Mouse (Mus musculus): Measurements from ENCODE around the gene Tnfrsf23. TPM values are rescaled to one million over a fixed set of nuclear protein-coding genes. Genes with fewer than 3 reads are reported as not detected.
A peak's percentile ranks its signal among the peaks of the same experiment; 100 is the strongest.
"Not testable (repeated sequence)": the region's sequence is repeated elsewhere in the genome, so short reads cannot be mapped to it uniquely, and the experiment has no call there.

Gene Tnfrsf23
- total RNA-seq, 2 experiments from 2014 or later: 3.5 to 4.2 TPM

DNA sequence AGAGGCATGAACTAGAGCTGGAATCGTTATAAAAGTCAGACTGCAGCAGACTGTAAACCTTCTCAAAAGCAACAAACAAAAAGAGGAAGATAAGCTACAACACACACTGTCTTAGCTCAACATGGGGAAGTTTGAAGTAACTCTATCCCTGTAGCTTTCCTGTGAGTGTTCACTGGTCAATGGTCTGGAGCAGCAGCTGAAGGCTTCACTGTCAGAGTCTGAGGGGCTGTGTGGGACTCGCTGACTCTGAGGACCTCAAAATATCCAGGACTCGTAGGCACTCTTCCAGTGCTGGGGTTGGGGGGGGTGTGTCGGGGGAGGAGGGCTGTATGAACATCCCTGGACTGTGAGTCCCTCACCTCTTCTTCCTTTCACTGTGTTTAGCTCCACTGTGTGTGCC lies 519 bp upstream of the Tnfrsf23 start:
- DNase-seq (ENCODE audit: low spot score in 2 of 2): not testable (repeated sequence)

DNA sequence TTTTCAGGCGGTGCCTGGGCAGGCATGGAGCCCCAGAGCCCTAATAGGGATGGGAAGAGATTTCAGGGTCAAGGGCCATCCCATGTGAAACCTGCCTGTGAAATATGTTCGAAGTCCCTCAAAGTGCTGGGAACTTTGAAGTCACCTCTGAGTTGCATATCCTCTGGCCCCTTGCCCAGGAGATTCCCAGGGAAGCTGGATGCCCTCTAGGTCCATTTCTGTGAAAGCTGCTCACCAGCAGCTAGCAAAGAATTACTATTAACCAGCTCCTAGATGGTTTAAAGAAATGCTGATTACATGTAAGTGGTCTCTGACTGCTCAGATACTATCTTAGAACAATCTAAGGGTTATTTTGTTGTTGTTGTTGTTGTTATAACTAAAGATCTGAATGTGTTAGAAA lies 1.1 kb downstream of the Tnfrsf23 start:
- not testable (repeated sequence) for DNase-seq (ENCODE audit: low spot score in 2 of 2)

DNA sequence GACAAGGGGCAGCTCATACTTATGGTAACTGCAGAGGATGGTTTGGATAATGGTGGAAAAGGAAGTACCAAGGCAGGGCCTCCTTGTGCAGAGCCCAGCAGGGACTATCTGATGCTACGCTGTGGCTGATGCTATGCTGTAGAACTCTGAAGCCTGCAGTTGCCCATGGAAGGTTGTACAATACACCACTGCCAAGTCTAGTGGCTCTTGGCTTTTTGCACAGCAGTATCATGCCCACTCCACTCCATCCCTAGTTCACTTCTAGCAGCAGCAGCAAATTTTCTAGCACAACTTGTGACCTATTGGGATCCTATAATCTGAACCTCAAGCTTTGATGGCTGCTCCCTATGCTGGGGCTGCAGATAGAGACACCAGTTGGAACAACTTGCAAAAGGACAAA lies 4.1 kb downstream of the Tnfrsf23 start:
- no peak for DNase-seq (ENCODE audit: low spot score in 2 of 2)

DNA sequence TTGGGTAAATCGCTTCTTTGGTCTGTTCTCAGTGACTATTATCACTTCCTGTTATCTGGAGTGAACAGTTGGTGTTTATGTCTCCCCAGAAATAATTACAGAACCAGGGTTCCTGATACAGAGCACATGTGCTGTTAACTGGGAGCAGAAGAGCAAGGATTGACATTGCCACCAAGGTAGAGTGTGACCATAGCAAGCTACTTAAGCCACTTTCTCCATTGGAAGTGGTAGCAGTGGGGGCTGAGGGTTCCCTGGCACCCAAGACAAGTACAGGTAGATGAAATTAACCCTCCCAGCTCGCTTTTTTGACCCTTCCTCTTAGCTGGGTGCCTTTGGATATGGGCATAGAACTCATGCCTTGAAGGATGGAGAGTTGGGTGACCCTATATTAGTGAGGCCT lies 4.8 kb downstream of the Tnfrsf23 start:
- DNase-seq (ENCODE audit: low spot score in 2 of 2): not testable (repeated sequence)

DNA sequence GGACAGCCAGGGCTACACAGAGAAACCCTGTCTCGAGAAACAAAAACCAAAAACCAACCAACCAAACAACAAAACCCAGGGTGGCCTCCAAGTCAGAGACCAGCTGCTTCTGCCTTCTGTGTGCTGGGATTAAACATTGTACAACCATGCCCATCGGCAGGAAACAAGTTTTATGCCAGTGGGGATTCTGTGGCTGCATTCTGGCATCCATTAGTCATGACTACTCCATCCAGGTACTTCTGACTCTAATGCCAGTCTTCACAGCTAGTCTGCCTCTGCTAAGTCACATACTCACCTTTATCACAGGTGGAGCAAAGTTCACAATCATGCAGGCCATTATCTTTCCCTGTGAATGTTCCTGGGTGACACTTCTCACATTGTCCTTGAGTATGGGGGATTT lies 6.0 kb downstream of the Tnfrsf23 start:
- not testable (repeated sequence) for DNase-seq (ENCODE audit: low spot score in 2 of 2)

DNA sequence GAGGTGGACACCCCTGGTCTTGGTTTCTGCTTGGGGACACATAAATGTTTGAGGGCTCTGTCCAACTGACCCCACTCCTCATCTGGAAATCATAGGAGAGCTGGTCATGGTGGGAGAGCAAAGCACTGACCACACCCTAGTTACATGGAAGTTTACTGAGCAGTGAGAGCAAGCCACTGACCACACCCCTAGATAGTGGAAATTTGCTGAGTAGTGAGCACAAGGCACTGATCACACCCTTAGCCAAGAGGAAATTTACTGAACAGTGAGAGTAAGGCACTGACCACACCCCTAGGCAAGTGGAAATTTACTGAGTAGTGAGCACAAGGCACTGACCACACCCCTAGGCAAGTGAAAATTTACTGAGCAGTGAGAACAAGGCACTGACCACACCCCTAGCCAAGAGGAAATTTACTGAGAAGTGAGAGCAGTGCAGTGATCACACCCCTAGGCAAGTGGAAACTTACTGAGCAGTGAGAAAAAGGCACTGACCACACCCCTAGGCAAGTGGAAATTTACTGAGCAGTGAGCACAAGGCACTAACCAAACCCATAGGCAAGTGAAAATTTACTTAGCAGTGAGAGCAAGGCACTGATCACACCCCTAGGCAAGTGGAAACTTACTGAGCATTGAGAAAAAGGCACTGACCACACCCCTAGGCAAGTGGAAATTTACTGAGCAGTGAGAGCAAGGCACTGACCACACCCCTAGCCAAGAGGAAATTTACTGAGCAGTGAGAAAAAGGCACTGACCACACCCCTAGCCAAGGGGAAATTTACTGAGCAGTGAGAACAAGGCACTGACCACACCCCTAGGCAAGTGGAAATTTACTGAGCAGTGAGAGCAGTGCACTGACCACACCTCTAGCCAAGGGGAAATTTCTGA lies 19.0 kb downstream of the Tnfrsf23 start:
- DNase-seq (ENCODE audit: low spot score in 2 of 2): no peak

DNA sequence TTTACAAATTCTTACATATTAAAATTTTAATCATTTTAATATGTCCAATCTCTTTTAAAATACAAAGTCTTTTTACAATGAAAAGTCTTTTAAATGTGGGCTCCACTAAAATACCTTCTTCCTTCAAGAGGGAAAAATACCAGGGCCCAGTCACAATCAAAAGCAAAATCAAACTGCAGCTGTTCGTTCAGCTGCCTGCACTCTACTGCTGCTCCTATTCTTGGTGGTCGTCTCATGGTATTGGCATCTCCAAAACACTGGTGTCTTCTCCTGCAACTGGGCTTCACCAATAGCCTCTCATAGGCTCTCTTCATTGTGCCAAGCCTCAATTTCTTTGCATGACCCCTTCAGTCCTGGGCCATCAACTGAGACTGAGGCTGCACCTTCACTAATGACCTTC lies 22.2 kb downstream of the Tnfrsf23 start:
- DNase-seq (ENCODE audit: low spot score in 2 of 2): no peak

DNA sequence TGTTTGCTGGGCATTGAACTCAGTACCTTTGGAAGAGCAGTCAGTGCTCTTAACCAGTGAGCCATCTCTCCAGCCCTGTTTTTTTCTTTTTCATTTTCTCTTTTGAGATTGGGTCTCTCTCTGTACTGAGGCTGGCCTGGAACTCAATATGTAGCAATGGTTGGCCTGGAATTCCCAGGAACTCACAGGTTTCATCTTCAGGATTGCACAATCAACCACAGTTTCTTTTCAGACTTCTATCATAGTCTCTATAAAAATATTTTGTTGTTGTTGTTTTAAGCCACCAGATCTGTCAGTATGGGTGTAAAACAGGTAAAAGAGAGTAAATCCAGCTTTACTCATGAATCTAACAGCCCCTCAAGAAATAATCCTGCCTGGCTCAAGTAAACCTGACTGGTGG lies 24.9 kb downstream of the Tnfrsf23 start:
- DNase-seq (ENCODE audit: low spot score in 2 of 2): no peak

DNA sequence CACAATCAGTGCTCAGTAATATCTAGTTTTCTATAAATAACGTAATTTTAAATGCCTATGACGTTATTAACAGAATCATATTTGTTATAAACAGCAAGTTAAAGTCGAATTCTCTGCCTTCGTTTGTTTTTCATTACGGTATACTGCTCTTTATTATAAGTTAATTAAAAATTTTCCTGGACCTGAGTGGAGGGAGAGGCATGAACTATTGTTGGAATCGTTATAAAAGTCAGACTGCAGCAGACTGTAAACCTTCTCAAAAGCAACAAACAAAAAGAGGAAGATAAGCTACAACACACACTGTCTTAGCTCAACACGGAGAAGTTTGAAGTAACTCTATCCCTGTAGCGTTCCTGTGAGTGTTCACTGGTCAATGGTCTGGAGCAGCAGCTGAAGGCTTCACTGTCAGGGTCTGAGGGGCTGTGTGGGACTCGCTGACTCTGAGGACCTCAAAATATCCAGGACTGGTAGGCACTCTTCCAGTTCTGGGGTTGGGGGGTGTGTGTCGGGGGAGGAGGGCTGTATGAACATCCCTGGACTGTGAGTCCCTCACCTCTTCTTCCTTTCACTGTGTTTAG lies 35.8 kb downstream of the Tnfrsf23 start:
- not testable (repeated sequence) for DNase-seq (ENCODE audit: low spot score in 2 of 2)

DNA sequence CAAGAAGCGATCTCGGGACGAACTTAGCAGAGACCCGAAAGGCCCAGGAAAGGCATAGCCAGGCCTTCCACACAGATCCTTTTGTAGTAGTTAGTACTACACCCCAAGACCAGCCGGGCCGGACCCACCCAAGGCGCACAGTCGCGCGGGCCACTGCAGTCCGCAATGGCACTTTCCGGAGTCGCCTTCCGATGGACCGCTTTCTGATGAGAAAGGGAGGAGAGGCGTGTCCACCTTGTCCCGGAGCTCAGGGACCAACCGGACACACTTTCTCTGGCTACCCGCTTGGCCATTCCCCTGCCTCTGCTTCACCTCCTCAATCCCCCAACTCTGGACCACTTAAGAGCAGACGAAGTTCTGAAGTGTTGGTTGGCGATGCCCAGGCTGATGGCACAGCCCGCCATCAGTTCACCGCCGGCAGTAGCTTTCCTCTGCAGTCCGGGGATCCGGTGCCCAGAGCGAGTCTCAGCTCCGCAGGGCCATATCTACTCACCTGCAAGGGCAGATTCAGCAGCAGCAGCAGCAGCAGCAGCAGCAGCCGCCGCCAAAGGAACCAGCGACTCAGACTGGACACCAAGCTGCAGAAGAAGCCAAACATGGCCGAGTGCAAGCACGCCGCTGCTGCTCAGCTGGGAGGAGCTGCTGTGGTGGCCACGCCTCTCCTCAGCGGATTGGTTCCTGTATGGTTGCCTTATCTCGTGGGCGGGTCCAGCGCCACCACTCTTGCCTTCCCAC lies 36.5 kb downstream of the Tnfrsf23 start, which contains the start of gene Tnfrsf22:
Gene Tnfrsf22, minus strand, starts transcription at position 628 of the 735 bp plus-strand sequence.
- DNase-seq (ENCODE audit: low spot score in 2 of 2): peak; percentile 42 to 54

DNA sequence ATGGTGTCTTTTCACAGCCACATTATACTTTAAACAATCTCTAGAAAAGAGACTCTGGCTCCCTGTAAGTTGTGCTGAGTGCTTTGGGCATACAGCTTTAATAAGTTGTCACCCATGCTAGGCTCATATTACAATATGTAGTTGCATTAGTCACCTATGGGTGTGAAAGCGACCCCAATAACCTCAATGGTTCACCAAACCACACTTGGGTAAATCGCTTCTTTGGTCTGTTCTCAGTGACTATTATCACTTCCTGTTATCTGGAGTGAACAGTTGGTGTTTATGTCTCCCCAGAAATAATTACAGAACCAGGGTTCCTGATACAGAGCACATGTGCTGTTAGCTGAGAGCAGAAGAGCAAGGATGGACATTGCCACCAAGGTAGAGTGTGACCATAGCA lies 41.7 kb downstream of the Tnfrsf23 start:
- DNase-seq (ENCODE audit: low spot score in 2 of 2): not testable (repeated sequence)

DNA sequence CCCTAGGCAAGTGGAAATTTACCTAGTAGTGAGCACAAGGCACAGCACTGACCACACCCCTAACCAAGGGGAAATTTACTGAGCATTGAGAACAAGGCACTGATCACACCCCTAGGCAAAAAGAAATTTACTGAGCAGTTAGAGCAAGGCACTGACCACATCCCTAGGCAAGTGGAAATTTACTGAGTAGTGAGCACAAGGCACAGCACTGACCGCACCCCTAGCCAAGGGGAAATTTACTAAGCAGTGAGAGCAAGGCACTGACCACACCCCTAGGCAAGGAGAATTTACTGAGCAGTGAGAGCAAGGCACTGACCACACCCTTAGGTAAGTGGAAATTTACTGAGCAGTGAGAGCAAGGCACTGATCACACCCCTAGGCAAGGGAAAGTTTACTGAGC lies 49.0 kb downstream of the Tnfrsf23 start:
- DNase-seq (ENCODE audit: low spot score in 2 of 2): no peak

DNA sequence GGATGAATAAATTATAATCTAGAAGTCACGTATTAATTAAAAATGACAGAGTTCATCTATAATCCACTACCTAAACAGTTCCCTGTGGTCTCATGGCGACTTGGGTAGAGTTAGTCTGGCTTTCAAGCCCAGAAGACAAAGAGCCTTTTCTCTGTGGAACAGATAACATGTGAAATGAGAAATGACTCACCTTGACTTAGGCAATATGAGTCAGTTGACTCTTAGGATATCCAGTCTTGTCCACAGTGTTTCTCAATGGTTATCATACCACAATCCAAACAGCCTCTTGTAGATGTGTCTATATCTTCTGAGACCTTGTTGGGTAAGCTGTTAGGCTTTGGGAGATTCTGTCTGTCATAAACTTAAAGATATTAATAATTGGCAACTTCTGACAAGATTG lies 54.2 kb downstream of the Tnfrsf23 start:
- DNase-seq (ENCODE audit: low spot score in 2 of 2): no peak

DNA sequence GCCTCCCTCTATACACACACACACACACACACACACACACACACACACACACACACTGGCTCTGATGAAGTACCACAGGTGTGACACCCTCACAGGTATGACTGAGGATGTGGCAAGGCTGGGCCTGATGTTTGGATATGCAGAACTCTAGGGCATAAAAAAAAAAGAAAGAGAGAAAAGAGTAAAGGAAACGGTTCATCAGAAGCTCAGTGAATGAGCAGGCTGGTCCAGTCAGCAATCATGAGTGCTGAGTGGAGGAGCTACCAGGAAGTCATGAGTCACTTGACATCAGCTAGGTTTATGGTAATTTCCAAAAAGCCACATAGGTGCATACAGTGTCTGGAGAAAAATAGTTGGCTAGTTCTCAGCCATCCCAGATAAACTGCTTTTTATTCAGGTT lies 56.2 kb downstream of the Tnfrsf23 start:
- DNase-seq (ENCODE audit: low spot score in 2 of 2): no peak

DNA sequence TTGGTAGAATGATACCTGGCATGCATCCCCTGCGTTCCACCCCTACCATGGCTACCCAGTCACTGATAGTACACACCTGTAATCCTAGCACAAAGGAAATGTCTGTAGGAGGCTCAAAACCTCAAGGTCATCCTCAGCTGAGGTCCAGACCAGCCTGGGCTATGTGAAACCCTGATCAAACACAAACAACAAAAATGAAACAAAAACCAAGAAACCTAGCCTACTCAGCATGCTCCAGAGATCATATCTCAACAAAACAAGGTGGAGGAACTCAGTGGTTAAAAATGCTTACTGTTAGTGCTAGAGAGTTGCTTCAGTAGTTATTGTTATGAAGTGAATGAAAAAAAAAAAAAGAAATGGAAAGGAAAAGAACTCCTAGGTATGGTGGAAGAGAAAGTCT lies 57.1 kb downstream of the Tnfrsf23 start, which contains the start of gene Tnfrsf26:
Gene Tnfrsf26, minus strand, starts transcription at position 183 of the 400 bp plus-strand sequence.
- no peak for DNase-seq (ENCODE audit: low spot score in 2 of 2)

DNA sequence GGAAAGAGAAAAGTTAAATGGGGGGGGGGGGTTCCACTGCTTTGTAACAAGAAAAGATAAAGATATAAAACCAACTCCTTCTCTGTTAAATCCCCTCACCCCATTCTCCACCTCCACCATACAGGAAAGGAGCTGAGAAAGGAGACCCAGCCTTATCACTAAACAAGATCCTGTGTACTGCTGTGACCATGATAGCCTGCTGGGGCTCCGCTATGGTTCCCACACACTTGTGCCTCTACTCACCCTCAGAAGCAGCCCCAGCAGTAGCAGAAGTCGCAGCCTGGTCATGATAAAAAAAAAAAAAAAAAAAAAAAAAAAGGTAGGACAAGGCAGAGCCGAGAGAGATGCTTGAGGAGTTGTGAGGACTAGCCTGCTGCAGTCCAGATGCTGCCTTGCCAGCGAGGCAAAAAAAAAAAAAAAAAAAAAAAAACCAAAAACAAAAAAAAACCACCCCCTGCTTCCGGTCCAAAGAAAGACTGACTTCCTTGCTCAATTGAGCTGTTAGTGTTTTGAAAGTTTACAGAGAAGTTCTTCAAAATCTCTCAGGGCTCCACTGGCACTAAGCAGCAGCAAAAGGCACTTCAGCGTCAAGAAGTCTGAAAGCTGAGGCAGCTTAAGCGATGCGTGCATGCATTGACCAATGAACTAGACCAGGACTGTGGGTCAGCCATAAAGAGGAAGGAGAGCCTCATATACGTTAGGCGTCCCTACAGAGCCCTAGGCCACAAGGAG lies 58.0 kb downstream of the Tnfrsf23 start:
- DNase-seq (ENCODE audit: low spot score in 2 of 2): no peak

DNA sequence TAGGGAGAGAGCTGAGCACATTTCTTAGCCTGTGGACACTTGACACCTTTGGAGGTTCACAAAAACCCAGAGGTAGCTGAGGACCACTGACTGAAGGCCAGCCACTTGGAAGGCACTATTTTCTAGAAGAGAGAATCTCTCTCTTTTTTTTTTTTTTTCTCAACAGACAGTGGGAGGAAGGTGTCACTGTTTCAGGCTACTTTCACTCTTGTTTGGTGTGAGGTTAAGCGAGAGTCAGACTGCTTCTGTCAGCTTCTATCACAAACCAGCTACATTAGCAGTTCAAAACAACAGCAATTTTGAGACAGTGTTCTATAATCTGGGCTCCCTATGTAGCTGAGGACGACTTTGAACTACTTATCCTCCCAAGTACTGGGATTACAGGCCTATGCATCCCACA lies 59.5 kb downstream of the Tnfrsf23 start:
- no peak for DNase-seq (ENCODE audit: low spot score in 2 of 2)

DNA sequence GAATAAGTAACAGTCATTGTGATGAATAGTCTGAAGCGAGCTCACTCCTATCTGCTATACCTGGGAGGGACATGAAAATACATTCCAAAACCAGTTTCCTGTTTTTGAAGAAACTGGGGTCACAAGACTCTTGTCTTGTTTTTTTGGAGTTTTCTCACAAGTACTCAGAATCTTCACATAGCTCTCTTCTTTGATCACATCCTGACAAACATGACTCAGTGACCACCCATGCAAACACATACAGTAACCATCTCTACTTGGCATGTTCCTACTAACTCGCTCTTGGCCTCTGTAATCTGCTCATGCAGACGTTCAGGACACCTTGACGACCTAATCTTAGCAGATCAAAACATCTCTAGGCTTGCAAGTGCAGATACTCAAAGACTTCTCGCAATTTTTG lies 60.5 kb downstream of the Tnfrsf23 start:
- DNase-seq (ENCODE audit: low spot score in 2 of 2): no peak

DNA sequence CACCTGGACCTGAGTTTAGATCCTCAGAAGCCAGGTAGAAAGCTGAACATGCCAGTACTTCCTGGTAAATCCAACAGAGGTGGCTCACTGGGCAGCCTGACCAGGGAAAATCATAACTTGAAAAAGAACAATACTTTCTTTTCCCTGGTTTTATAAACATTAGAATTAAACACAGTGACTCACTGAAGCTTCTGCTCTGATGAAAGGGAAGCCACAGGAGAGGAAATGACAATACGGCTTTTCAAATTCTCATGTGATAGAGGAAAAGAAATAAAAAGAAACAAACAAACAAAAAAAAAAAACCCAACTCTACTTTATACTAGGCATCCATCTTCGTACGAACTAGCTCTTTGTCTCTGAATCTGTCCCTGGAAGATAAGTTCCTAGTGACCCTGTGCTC lies 61.1 kb downstream of the Tnfrsf23 start:
- DNase-seq (ENCODE audit: low spot score in 2 of 2): no peak

DNA sequence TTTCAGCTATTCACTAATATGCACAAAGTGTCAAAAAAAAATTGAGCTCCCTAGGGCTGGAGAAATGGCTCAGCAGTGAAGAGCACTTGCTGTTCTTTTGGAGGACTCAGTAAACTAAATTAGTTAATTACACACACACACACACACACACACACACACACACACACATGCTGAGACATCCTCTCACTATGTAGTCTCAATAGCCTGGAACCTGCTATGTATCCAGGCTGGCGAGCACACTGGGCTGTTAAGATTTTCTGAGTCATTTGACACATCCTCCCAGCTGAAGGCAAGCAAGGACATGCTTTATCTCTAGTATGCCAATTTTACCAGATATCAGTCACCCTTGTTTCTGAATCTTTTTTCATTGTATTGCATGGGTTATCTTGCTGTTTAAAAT lies 64.7 kb downstream of the Tnfrsf23 start:
- DNase-seq (ENCODE audit: low spot score in 2 of 2): no peak
